Mouse (Mus musculus): ENCODE measurements around the gene 4932438A13Rik.

4932438A13Rik gene

GRCm38 (mm10) chr3:36862721-36863275 lies at the start of gene 4932438A13Rik:
Gene 4932438A13Rik (plus strand): TSS chr3:36863104.
- DNase-seq: peak; percentile 98 to 99

- DNase-seq: no peak
These were observed 46.3 kb upstream of the 4932438A13Rik start for GRCm38 (mm10) chr3:36816633-36817032.

- no peak for DNase-seq
These were observed 43.5 kb upstream of the 4932438A13Rik start for GRCm38 (mm10) chr3:36819402-36819801.

- no peak for DNase-seq
These were observed 41.9 kb upstream of the 4932438A13Rik start for GRCm38 (mm10) chr3:36821037-36821436.

GRCm38 (mm10) chr3:36825098-36825497 lies 37.8 kb upstream of the 4932438A13Rik start:
- DNase-seq: no peak

- DNase-seq: no peak
These were observed 37.4 kb upstream of the 4932438A13Rik start for GRCm38 (mm10) chr3:36825554-36825953.

GRCm38 (mm10) chr3:36827274-36828025 lies 35.5 kb upstream of the 4932438A13Rik start:
- DNase-seq: no peak

GRCm38 (mm10) chr3:36830218-36830617 lies 32.7 kb upstream of the 4932438A13Rik start:
- no peak for DNase-seq

- no peak for DNase-seq
These were observed 28.5 kb upstream of the 4932438A13Rik start for GRCm38 (mm10) chr3:36834426-36834825.

GRCm38 (mm10) chr3:36834832-36835231 lies 28.1 kb upstream of the 4932438A13Rik start:
- DNase-seq: no peak

GRCm38 (mm10) chr3:36835525-36836203 lies 27.2 kb upstream of the 4932438A13Rik start:
- DNase-seq: no peak

GRCm38 (mm10) chr3:36836833-36837232 lies 26.1 kb upstream of the 4932438A13Rik start:
- no peak for DNase-seq

GRCm38 (mm10) chr3:36840650-36841555 lies 22.0 kb upstream of the 4932438A13Rik start:
- DNase-seq: peak; percentile 67 to 68

- peak; percentile 35 to 52 for DNase-seq
These were observed 9.0 kb upstream of the 4932438A13Rik start for GRCm38 (mm10) chr3:36853733-36854440.

GRCm38 (mm10) chr3:36861411-36862410 lies 1.2 kb upstream of the 4932438A13Rik start:
- DNase-seq: no peak

GRCm38 (mm10) chr3:36863427-36863826 lies 523 bp downstream of the 4932438A13Rik start:
- no peak for DNase-seq

- no peak for DNase-seq
These were observed 977 bp downstream of the 4932438A13Rik start for GRCm38 (mm10) chr3:36863881-36864280.

GRCm38 (mm10) chr3:36864466-36864865 lies 1.6 kb downstream of the 4932438A13Rik start:
- DNase-seq: no peak

- no peak for DNase-seq
These were observed 42.5 kb downstream of the 4932438A13Rik start for GRCm38 (mm10) chr3:36905372-36905771.

GRCm38 (mm10) chr3:36917832-36918231 lies 54.9 kb downstream of the 4932438A13Rik start:
- DNase-seq: no peak

- DNase-seq: no peak
These were observed 55.4 kb downstream of the 4932438A13Rik start for GRCm38 (mm10) chr3:36918322-36918721.

Data from thymus, postnatal 36 days (tissue).